Mouse (Mus musculus): ENCODE measurements at regions not wholly inside any gene's neighbourhood (a gene's known extent, or its start where the extent isn't known, plus 50 kb on each side); places are given as distances from the start of the nearest gene placed in this dataset.
"Not testable (repeated sequence)": the region's sequence is repeated elsewhere in the genome, so short reads cannot be mapped to it uniquely, and the experiment has no call there.

GRCm38 (mm10) chr14:53729877-53730276 lies 524.0 kb downstream of the Dad1 start:
- DNase-seq (ENCODE audit: low spot score in 2 of 2) = not testable (repeated sequence)

- not testable (repeated sequence) for DNase-seq (ENCODE audit: low spot score in 2 of 2)
Measured at GRCm38 (mm10) chr14:53729149-53729548, 524.8 kb downstream of the Dad1 start.

GRCm38 (mm10) chr14:53726914-53727313 lies 527.0 kb downstream of the Dad1 start:
- not testable (repeated sequence) for DNase-seq (ENCODE audit: low spot score in 2 of 2)

GRCm38 (mm10) chr14:53723611-53724010 lies 530.3 kb downstream of the Dad1 start:
- DNase-seq (ENCODE audit: low spot score in 2 of 2) = not testable (repeated sequence)

- DNase-seq (ENCODE audit: low spot score in 2 of 2) = not testable (repeated sequence)
Measured at GRCm38 (mm10) chr14:53721901-53722300, 532.0 kb downstream of the Dad1 start.

GRCm38 (mm10) chr14:53709627-53710026 lies 544.3 kb downstream of the Dad1 start:
- not testable (repeated sequence) for DNase-seq (ENCODE audit: low spot score in 2 of 2)

- not testable (repeated sequence) for DNase-seq (ENCODE audit: low spot score in 2 of 2)
Measured at GRCm38 (mm10) chr14:53704351-53704750, 549.6 kb downstream of the Dad1 start.

GRCm38 (mm10) chr14:53703593-53703992 lies 550.3 kb downstream of the Dad1 start:
- DNase-seq (ENCODE audit: low spot score in 2 of 2) = not testable (repeated sequence)

GRCm38 (mm10) chr14:53684100-53684499 lies 569.8 kb downstream of the Dad1 start:
- DNase-seq (ENCODE audit: low spot score in 2 of 2) = not testable (repeated sequence)

GRCm38 (mm10) chr14:53683361-53684015 lies 570.4 kb downstream of the Dad1 start:
- DNase-seq (ENCODE audit: low spot score in 2 of 2) = not testable (repeated sequence)

GRCm38 (mm10) chr14:53682679-53683078 lies 571.2 kb downstream of the Dad1 start:
- not testable (repeated sequence) for DNase-seq (ENCODE audit: low spot score in 2 of 2)

- DNase-seq (ENCODE audit: low spot score in 2 of 2) = not testable (repeated sequence)
Measured at GRCm38 (mm10) chr14:53681320-53681719, 572.6 kb downstream of the Dad1 start.

GRCm38 (mm10) chr14:53665681-53666080 lies 588.2 kb downstream of the Dad1 start:
- DNase-seq (ENCODE audit: low spot score in 2 of 2) = peak; percentile 25 to 35

- not testable (repeated sequence) for DNase-seq (ENCODE audit: low spot score in 2 of 2)
Measured at GRCm38 (mm10) chr14:53662700-53663355, 591.1 kb downstream of the Dad1 start.

GRCm38 (mm10) chr14:53654669-53655068 lies 599.2 kb downstream of the Dad1 start:
- not testable (repeated sequence) for DNase-seq (ENCODE audit: low spot score in 2 of 2)

GRCm38 (mm10) chr14:53651061-53651460 lies 602.8 kb downstream of the Dad1 start:
- not testable (repeated sequence) for DNase-seq (ENCODE audit: low spot score in 2 of 2)

- not testable (repeated sequence) for DNase-seq (ENCODE audit: low spot score in 2 of 2)
Measured at GRCm38 (mm10) chr14:53649189-53649588, 604.7 kb downstream of the Dad1 start.

GRCm38 (mm10) chr14:53640441-53640840 lies 613.5 kb downstream of the Dad1 start:
- not testable (repeated sequence) for DNase-seq (ENCODE audit: low spot score in 2 of 2)

GRCm38 (mm10) chr14:53637664-53638063 lies 616.2 kb downstream of the Dad1 start:
- DNase-seq (ENCODE audit: low spot score in 2 of 2) = peak in 1 of 2 experiments; percentile 11

- DNase-seq (ENCODE audit: low spot score in 2 of 2) = not testable (repeated sequence)
Measured at GRCm38 (mm10) chr14:53635206-53635605, 618.7 kb downstream of the Dad1 start.

- DNase-seq (ENCODE audit: low spot score in 2 of 2) = not testable (repeated sequence)
Measured at GRCm38 (mm10) chr14:53634320-53634979, 619.5 kb downstream of the Dad1 start.

- DNase-seq (ENCODE audit: low spot score in 2 of 2) = not testable (repeated sequence)
Measured at GRCm38 (mm10) chr14:53633743-53634142, 620.2 kb downstream of the Dad1 start.

Data from layer of hippocampus, postnatal 10 days (tissue).